Mouse (Mus musculus): ENCODE measurements at regions not wholly inside any gene's neighbourhood (a gene's known extent, or its start where the extent isn't known, plus 50 kb on each side); places are given as distances from the start of the nearest gene placed in this dataset.

GRCm38 (mm10) chr14:85965139-85965538, 1175.9 kb downstream of the Diaph3 start:
- no peak for DNase-seq

GRCm38 (mm10) chr14:85945707-85946313, 1195.2 kb downstream of the Diaph3 start:
- no peak for DNase-seq

- DNase-seq: no peak
Measured at GRCm38 (mm10) chr14:85942792-85943191, 1198.2 kb downstream of the Diaph3 start.

- no peak for DNase-seq
Measured at GRCm38 (mm10) chr14:85940585-85940984, 1200.5 kb downstream of the Diaph3 start.

- no peak for DNase-seq
Measured at GRCm38 (mm10) chr14:85935091-85935490, 1205.9 kb downstream of the Diaph3 start.

- DNase-seq: no peak
Measured at GRCm38 (mm10) chr14:85930387-85930786, 1210.6 kb downstream of the Diaph3 start.

- DNase-seq: no peak
Measured at GRCm38 (mm10) chr14:85918894-85919293, 1222.1 kb downstream of the Diaph3 start.

- DNase-seq: no peak
Measured at GRCm38 (mm10) chr14:85915761-85916160, 1225.3 kb downstream of the Diaph3 start.

- no peak for DNase-seq
Measured at GRCm38 (mm10) chr14:85897890-85898289, 1243.1 kb downstream of the Diaph3 start.

GRCm38 (mm10) chr14:85861371-85861951, 1279.6 kb downstream of the Diaph3 start:
- DNase-seq: no peak

- no peak for DNase-seq
Measured at GRCm38 (mm10) chr14:85849490-85849889, 1291.5 kb downstream of the Diaph3 start.

GRCm38 (mm10) chr14:85835494-85835893, 1305.5 kb downstream of the Diaph3 start:
- no peak for DNase-seq

- DNase-seq: peak; percentile 7
Measured at GRCm38 (mm10) chr14:85814920-85815319, 1326.1 kb downstream of the Diaph3 start.

GRCm38 (mm10) chr14:85784386-85784785, 1341.0 kb downstream of the Pcdh17 start:
- no peak for DNase-seq

GRCm38 (mm10) chr14:85770636-85771035, 1327.3 kb downstream of the Pcdh17 start:
- no peak for DNase-seq

- DNase-seq: no peak
Measured at GRCm38 (mm10) chr14:85768301-85768700, 1324.9 kb downstream of the Pcdh17 start.

- no peak for DNase-seq
Measured at GRCm38 (mm10) chr14:85757343-85757742, 1314.0 kb downstream of the Pcdh17 start.

GRCm38 (mm10) chr14:85738567-85738966, 1295.2 kb downstream of the Pcdh17 start:
- DNase-seq: no peak

All from kidney, postnatal 10 days (tissue).